Mouse (Mus musculus): ENCODE results near the gene St3gal6.

Gene St3gal6

DNA sequence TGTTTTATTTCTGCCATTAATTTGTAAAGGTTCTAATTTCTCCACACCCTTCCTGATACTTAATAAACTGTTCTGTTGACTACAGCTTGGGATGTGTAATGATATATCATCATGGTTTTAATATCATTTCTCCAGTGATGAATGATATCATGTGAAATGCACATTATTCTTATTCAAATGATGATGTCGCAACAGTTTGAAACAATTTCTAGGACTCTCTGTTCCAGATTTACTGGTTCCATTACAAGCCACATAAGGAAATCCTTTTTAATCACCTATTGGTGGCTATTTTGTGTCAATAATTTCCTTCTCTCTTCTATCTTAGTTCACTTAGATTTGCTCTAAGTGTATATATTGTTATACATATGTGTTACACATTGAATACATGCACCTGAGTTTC lies 91.7 kb downstream of the St3gal6 start:
- TF ChIP-seq GATA4 (IDR thresholded peaks at IDR 0.05; ENCODE audit: insufficient replicate concordance, low read length), result no peak

DNA sequence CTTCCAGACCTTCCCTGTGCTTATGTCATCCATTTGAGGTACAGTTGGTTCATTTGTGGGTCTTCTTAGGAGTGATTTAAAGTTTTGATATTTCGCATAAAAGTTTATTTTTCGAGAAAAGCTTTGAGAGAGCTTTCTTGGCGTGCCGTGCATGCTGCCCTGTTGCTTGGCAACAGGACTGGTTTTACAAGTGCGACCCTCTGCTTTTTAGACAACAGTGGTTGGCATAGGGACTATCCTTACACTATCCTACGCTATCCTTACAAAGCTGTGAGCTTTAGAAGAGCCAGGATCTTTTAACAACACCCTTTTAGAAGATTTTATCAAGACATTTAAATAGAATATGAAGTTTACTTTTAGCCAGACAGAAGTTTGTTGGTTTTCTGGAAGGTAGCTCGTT lies 93.8 kb downstream of the St3gal6 start:
- TF ChIP-seq GATA4 (IDR thresholded peaks at IDR 0.05; ENCODE audit: insufficient replicate concordance, low read length), result no peak

DNA sequence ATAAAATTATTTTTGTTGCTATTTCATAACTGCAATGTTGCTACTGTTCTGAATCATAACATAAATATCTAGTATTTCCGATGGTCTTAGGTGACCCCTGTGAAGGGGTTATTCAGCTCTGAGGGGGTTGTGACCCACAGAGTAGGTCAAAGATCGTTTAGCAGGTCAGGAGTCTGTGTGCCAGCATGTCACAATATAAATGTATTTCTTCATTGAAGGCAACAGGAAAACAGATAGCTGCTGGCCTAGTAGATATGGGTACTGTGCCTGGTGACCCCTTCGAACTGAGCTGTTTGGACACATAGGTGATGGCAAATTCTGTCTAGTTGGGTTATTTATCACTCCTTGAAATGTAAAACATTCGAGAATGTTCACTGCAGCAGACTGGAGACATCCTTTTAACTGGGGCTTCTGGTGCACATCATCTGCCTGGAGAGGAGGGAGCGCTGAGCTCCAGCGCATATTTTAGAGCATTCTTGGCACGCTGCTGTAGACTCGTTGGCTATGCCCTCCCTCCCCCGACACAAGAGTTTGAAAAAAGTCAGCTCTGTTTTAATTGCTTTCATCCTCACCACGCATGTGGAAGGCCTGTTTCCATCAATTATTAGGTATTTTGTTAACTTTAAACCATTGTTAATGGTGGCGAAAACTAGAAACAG lies 102.2 kb downstream of the St3gal6 start:
- TF ChIP-seq GATA4 (IDR thresholded peaks at IDR 0.05; ENCODE audit: insufficient replicate concordance, low read length), result no peak
